Mouse (Mus musculus) lung, embryonic 15.5 days (tissue): ENCODE measurements around the gene Gm28870. TPM values are rescaled to one million over a fixed set of nuclear protein-coding genes. Genes with fewer than 3 reads are reported as not detected.
"Not testable (repeated sequence)": the region's sequence is repeated elsewhere in the genome, so short reads cannot be mapped to it uniquely, and the experiment has no call there.

Experiments
- ATAC-seq: fragments of 200-750 bp; cut with Nextera tagmentation; 2 replicates; pipeline ENCODE4 v1.8.0; 2017; ENCODE audit warnings: moderate number of reproducible peaks, borderline replicate concordance; ENCODE audit not compliant: low FRiP score, low TSS enrichment; ENCODE audit errors: extremely low read depth
- H3K27ac ChIP-seq: fragments of 300-500 bp; sonication (generic); 2 replicates; pipeline ENCODE4 v1.5.1; 2015; ENCODE audit warnings: moderate library complexity, mild to moderate bottlenecking, inconsistent platforms
- H3K27me3 ChIP-seq: fragments of 300-500 bp; sonication (generic); 2 replicates; pipeline ENCODE4 v1.6.1; 2015; ENCODE audit warnings: inconsistent platforms
- H3K36me3 ChIP-seq: fragments of 300-500 bp; sonication (generic); 2 replicates; pipeline ENCODE4 v1.6.1; 2015; ENCODE audit warnings: inconsistent platforms
- H3K4me1 ChIP-seq: fragments of 300-500 bp; sonication (generic); 2 replicates; pipeline ENCODE4 v1.6.1; 2015; ENCODE audit warnings: inconsistent platforms
- H3K4me2 ChIP-seq: fragments of 300-500 bp; sonication (generic); 2 replicates; pipeline ENCODE4 v1.6.1; 2015; ENCODE audit warnings: inconsistent platforms, mild to moderate bottlenecking, moderate library complexity
- H3K4me3 ChIP-seq: fragments of 300-500 bp; sonication (generic); 2 replicates; pipeline ENCODE4 v1.5.1; 2015; ENCODE audit warnings: mild to moderate bottlenecking, inconsistent platforms
- H3K9ac ChIP-seq: fragments of 300-500 bp; sonication (generic); 2 replicates; pipeline ENCODE4 v1.6.1; 2015; ENCODE audit warnings: inconsistent platforms
- H3K9me3 ChIP-seq: fragments of 300-500 bp; sonication (generic); 2 replicates; pipeline ENCODE4 v1.6.1; 2016; ENCODE audit warnings: inconsistent platforms
- WGBS: fragments of 180-500 bp; shearing (Covaris S2); methylation state at CpG from one replicate; pipeline ENCODE4 v1.1.7; 2015; 5-methylcytosine and 5-hydroxymethylcytosine counted together
- polyA plus RNA-seq: library from polyadenylated mRNA; unstranded; fragments of >200 nt; fragmentation: Nextera tagmentation; extraction: Ambion mirVana; gene quantifications from 2 replicates; pipeline ENCODE4 v1.2.1, GENCODE M21; 2015

Gm28870 gene
- polyA plus RNA-seq, result not detected in 2 replicates

- no CpG with 5 or more reads among the region's 2 CpGs for WGBS
- H3K36me3 ChIP-seq, H3K4me1 ChIP-seq, H3K4me3 ChIP-seq, H3K27me3 ChIP-seq, H3K4me2 ChIP-seq, H3K27ac ChIP-seq, H3K9me3 ChIP-seq, H3K9ac ChIP-seq, ATAC-seq: not testable (repeated sequence)
These were observed at the start of gene Gm28870 for GRCm38 (mm10) chrY:50096976-50097375. Gm28870 (plus strand) TSS chrY:50097276.
